Mouse (Mus musculus) right cerebral cortex, adult 18-20 months (tissue): ENCODE results near the gene Ovca2.

Experiments used
- DNase-seq: peaks from one replicate; pipeline ENCODE4 v3.0.0; 2022; ENCODE audit warnings: mixed read lengths

Gene Ovca2

DNA sequence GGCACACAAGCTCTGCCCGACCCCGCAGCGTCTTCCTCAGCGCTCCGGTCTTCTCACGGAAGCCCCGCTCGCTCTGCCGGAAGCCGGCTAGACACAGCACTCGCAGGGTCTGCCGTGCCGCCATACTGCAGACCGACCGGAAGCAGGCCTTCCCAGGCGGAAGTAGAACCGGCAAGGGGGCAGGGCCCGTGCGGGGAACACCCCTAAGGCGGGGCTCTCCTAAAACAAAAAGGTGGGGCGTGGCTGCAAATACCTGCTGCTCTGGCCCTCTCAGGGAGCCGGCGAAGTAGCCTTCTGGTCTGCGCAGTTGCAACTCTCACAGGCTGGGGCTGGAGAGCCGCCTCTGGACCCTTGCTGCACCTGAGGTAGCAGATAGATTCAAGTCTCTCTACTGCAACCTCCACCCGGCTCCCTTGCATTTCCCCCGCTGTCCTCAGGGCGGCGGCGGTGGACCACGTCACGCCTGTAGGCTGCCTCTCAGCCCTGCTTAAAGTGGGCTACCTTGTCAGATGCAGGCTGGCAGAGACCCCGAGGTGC lies at the start of gene Ovca2:
TSS of gene Ovca2 (minus strand) at position 164 of the 537 bp plus-strand sequence.
- DNase-seq: peak; percentile 91

DNA sequence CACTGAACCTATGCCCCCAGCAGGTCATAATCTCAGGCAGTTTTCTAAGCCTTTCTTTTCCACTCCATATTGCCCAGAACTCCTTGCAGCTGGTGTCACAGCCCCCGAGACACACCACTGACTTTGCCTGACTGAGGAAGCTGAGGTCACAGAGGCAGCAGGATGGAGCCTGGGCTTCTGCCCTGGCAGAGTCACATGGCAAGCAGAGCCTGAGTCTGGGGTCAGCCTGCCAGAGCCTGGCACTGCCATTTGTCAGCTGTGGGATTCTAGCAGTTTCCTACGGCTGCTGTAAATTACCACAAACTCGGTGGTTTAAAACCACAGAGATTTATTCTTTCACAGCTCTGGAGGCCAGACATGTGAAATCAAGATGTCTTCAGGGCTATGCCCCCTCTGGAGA lies 49.0 kb upstream of the Ovca2 start:
- no peak for DNase-seq

DNA sequence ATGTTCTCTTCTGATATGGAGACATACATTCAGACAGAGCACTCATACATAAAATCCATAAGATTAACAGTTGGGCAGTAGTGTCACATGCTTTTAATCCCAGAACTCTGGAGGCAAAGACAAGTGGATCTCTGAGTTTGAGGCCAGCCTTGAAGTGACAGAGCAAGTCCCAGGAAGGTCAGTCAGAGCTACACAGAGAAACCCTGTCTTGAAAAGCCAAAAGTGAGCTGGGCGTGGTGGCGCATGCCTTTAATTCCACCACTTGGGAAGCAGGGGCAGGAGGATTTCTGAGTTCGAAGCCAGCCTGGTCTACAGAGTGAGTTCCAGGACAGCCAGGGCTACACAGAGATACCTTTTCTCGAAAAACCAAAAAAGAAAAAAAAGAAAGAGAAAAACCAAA lies 46.2 kb upstream of the Ovca2 start:
- DNase-seq: no peak

DNA sequence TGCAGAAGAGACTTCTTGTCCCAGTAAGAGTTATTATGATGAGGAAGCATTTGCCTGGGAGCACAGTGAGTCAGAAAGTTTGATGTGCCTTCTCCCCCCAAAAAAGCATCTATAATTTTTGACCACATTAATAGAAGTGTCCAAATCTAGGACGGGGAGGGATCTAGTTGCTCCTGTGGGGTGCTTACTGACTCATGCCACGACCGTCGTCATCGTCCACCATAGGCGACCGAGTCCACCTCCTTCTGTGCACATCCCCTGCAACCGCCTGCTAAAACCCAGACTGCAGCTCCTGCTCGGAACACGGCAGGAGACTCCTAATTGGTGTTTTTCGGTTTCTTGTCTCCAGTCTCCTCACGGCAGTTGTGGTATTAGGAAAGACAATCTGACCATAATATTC lies 45.4 kb upstream of the Ovca2 start:
- DNase-seq: no peak

DNA sequence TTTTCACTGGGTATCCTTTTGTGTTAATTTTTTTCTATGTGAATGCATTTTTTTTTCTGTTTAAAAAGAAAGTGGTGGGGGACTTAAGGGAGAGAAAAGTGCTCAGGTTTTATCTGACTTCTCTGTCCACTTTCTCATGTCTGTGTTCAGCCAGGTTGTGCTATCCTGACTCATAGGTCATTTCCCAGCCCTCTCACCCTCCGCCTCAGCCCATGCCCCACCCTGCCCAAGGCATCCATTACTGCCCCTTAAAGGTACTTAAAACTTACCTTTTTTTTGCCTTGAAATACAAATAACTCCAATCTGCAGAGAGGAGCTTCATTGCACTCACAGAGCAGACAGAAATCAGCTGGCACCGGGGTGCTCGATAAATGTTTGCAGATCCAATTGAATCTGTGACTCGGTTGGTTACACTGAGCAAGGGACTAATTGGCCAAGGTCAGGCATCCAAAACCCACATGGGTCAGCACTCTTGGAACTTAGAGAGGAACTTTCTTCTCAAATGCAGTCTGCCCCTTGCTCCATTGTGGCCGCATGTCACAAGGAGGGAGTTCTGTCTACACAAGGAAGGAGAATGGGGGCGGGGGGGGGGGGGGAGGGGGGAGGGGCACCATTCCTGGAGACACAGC lies 42.0 kb upstream of the Ovca2 start:
- DNase-seq: no peak

DNA sequence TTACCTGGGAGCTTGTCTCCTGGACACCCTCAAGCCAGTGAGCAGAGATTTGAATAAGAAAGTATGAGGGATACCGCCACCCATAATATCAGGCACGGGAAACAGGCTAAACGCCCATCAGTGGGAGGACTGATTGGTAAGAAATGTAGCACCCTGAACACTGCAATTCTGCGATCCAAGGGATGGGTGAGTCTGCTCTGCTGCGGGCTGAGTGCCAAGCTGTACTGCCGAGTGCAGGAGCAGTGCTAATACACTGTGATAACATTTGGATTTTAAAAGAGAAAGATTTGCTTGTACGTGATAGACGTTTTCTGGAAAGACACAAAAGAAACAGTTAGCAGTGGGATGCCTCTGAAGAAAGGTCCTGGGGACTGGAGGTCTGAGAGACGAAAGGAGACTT lies 41.5 kb upstream of the Ovca2 start:
- peak; percentile 59 for DNase-seq

DNA sequence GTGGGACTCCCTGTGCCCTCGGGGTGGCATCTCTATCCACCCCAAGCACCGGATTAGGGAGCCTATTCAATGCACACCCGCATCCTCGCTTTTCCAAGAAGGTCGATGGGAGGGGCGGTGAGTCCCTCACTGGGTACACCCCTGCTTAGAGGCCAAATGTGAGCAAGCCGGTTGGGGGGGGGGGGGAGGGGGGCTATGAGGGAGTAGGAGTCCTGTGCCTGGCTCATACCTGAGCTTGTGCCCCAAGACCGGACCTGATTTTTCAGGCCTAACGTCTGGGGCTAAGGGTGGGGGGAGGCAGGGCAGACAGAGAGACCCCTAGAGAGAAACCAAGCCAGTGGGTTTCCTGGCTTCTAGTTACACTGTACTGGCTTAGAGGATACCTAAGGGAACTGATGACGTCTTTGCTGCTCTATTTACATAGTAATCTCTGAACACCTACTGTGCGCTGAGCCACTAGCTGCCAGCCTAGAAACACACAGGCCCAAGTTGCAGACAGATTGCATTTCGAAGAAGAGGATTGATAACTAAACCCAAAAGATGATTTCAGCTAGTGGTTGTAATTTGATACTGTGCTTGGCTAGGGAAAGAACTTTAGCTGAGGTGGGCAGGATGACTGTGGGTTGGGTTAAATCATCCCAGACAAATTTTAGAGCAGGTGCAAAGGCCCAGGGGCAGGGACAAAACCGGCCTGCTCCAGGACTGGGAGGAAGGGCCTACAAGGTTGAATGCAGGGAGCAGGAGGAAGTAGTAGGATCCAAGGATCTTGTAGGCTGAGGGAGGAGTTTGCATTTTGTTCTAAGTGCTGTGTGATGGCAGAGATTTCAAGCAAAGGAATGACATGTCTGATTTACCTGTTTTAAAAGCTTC lies 35.7 kb upstream of the Ovca2 start:
- DNase-seq: no peak

DNA sequence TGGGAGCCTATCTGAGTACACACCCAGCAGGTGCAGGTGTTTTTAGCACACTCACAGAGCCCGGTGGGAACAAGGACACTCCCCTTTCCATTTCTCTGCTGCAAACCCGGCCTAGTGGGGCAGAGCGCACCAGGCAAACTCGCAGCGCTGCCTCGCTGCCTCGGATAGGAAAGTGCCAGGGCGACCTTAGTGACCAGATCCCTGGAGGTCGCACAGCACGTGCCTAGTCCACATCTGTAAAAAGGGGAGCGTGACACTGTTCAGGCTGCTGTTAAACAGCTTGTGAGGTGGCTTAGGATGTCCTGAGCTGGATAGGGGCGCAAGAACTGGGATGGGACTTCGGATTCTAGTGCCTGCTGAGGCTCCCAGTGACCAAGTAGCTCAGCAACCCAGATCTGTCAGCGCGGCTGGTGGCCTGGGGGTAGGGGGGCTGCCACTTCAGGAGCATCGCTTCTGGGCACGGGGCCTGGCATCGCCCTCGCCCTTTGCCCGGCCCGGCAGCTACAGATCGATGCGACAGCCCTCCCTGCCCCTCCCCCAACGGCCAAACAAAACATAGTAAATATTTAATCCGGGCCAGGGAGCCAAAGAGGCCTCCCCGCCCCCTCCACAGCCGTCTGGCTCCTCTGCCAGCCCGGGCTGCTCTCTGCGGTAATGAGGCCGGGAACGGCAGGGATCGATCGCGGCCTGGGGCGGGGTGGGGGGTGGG lies 34.9 kb upstream of the Ovca2 start:
- no peak for DNase-seq

DNA sequence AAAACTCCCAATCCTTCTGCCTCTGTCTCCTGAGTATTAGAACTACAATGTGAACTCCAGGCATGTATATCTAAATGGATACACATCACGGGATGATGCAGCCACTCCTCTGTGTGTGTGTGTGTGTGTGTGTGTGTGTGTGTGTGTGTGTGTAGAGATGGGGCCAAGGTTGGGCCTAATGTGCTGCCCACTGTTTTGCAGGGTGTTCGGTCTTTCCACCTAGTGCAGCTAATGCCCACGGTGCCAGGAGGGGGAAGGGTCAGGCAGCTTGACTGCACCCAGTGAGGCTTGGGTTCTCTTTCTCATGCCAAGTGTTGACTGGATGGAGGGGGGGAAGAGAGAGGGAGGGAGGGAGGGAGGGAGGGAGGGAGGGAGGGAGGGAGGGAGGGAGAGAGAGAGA lies 34.2 kb upstream of the Ovca2 start:
- DNase-seq: no peak

DNA sequence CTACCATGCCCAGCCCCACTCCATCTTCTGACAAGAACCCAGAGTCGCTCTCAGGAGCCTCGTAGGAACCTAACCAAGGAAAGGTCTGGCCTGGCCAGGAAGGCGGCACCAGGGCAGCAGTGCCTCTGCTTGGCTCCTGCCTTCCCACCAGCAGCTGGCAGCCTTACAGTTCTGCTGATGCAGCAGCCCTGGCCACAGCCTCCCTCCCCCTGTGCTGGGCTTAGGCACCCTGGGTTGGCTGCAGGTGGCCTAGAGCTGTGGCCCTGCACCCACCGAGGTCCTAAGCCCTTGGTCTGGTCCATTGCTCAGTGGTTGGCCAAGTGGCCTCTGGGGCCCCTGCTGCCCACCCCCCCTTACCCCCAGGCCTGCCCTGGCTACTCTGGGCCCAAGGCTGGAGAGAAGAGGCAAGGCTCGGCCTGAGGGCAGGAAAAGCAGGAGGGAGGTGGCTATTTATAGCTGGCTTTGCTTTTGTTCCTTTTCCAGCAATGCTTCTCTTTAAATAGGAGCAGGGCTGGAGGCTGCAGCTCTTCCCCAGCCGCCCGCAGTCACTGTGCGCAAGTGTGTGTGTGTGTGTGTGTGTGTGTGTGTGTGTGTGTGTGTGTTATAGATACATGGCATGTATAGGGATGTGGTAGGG lies 33.5 kb upstream of the Ovca2 start:
- peak; percentile 44 for DNase-seq

DNA sequence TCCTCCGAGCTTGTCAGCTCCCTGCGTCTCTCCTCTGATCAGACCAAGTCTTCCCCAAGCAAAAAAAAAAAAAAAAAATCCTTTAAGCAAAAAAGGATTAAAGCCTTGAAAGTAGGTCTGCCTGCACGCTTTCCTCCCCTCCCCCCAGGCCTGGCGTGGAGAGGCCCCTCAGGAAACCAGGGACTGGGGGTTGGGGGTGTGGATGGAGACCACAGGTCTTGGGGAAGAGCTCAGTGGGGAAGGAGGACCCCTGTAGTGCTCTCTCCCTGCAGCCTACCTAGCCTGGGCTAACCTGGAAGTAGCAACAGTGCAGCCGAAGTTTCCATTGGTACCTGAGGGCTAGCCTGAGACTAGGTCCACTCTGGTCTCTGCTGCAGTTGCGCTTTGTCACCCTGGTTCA lies 32.1 kb upstream of the Ovca2 start:
- DNase-seq: no peak

DNA sequence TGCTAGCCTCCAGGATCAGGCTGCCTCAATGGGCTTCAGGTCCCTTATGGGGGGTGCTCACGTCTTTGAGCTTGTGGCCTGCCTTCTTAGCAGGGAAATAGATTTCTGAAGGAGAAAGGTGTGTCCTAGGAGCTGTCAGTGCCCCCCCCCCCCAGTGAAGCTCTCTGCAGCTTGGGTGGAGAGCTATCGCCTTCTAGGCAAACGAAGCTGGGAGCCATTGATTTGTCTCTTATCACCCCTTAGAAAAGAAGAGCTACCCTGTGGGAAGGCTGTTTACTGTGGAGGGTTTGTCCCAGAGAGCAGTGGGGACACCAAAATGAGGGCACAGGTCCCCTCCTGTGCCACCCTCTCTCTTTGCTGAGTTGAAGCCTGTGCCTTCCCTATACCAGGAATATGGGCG lies 31.5 kb upstream of the Ovca2 start:
- DNase-seq: no peak

DNA sequence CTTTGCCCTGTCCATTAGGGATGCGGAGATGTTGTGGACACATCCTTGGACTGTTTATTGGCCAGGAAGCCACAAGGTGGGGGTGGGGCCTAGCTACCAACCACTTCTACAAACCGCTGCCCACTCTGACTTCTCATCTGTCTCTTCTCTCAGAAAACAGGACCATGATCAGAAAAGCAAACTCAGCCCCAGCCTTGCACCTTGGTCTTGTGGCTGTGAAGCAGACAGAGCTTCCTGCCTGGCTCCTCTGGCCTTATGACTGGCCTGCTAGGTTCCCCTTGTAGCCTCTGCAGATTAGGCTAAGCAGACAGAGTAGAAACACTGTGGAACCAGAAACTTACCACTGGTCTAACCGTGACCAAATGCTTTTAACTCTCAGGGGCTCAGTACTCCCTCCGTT lies 30.7 kb upstream of the Ovca2 start:
- DNase-seq: no peak

DNA sequence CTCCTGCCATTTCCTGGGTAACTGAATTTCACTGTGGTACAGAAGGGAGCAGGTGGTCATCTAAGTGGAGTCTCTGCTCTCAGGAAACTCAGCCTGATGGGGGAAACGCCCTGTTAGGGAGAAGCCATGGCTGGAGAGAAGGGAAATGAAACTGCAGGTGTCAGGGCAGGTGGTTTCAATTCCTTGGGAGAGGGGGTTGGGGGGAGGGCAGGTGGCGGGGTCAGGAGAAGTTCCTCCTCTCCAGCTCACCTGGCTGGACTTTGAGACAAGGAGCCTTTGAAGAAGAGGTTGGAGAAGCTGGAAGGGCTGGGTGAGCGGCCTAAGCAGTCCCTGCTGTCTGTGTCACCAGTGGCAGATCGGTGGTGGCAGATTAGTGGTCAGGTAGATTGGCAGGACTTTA lies 27.7 kb upstream of the Ovca2 start:
- no peak for DNase-seq

DNA sequence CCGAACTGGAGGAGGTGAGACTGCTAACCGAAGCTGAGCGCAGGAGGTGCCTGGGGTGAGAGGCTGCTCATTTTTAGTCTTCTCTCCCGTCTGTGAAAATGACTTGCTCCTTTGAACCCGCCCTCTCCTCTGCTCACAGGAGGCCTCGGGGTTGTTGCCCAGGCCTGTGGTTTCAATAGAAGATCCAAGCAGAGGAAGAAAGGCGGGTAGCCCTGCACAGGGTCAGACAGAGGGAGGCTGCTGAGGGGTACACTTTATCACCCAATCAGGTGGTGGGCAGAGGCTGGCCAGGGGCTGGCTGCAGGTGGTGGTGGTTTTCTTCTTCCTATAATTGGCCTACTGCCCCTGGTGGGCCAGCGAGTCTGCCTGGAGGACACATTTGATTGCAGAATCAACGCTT lies 25.8 kb upstream of the Ovca2 start:
- DNase-seq: no peak

DNA sequence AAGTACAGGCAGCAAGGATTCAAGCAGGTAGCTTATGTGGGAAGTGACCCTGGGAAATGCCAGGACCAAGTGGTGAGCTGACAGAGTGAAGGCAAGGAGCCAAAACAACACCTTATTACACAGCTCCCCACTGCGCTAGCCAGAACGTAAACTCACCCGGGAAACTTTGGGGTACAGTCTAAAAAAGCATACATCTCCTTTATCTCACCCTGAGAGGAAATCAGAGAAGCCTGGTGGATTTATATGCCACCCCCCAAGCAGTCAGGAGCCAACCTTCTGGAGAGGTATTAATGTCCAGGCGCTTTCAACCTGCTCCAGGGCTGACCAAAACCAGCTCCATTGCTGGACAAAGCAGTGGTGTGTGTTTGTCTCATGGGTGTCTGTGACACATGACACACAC lies 25.3 kb upstream of the Ovca2 start:
- DNase-seq: no peak

DNA sequence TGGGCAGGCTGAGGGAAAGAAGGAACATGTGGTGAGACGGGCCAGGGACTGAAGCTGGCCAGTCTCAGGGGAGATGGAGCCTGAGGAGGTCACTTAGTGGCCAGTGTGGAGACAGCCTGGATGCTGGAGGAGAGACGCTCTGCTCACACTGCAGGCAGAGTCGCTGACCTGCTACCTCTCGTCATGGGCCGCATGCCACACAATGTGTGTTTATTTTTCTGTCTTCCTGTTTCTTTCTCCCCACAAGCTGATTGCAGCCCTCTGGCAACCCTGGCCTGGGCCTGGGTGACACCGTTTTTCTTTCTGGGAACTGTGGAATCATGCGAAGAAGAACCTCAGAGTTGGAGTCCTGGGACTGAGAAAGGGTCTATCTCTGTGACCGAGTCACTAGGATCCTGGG lies 23.1 kb upstream of the Ovca2 start:
- DNase-seq: no peak

DNA sequence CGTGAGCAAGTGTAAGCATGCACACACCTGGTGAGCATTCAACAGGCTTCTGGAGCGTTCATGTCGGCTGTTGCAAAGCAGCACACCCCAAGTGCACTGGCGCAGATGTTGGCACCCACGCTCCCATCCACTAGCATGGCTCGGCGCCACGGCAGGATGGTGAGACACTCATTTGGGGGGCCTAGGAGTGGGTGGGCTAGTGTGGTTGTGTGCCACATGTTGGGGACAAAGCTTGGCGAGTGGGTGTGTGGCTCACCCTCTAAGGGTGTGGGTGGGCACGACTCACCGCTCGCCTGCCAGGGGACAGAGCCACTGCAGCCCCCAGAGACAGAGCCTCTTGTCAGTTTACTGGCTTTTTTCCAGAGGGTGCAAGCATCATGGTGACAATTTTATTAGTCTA lies 22.3 kb upstream of the Ovca2 start:
- peak; percentile 89 for DNase-seq

DNA sequence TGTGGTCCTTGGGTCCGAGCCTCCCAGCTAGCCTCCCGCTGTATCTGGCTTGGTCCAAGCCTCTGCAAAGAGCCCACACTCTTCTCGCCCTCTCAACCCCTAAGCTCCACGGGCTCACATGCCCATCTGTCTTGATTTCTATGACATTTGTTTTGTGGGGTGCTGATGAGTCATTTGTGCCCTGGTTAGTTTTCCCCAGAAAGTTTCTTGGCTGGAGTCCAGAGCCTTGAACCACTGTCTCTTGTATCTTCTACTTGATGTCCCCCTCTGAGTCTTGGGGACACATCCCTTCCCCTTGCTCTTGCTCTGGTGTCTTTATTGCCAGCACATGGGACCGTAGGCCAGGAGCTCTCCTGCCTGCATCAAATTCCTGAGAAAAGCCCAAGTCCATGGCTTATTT lies 21.3 kb upstream of the Ovca2 start:
- no peak for DNase-seq

DNA sequence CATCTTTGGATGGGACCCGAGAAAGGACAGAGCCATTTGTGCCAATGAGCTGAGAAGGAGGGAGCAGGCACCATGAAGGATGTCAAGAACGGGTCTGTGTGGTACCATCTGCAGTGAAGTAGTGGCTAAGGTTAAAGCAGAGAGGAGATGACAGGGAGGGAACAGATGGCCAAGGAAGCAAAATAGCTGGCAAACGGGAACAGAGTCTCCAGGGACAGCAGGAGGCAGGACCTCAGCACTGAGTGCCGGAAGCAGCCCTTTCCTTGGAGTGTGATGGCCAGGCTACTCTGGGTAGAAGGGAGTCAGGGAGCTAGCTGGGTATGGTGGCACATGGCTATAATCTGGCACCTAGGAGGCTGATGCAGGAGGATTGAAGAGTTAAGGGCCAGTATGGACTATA lies 20.2 kb upstream of the Ovca2 start:
- no peak for DNase-seq

DNA sequence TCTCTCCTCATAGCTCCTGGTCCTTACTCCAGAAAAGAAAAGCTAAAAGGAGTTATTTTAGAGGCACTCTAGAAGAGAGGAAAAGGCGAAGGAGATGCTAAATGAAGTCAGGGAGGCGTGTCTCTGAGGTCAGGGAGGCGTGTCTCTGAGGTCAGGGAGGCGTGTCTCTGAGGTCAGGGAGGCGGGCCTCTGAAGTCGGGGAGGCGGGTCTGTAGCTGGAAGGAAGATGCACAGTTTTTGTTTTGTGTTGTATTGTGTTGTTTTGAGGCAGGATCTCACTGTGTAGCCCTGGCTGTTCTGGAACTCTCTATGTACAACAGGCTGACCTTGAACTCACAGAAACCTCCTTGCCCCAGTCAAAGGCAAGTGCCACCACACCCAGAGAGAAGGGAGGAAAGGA lies 19.3 kb upstream of the Ovca2 start:
- DNase-seq: no peak

DNA sequence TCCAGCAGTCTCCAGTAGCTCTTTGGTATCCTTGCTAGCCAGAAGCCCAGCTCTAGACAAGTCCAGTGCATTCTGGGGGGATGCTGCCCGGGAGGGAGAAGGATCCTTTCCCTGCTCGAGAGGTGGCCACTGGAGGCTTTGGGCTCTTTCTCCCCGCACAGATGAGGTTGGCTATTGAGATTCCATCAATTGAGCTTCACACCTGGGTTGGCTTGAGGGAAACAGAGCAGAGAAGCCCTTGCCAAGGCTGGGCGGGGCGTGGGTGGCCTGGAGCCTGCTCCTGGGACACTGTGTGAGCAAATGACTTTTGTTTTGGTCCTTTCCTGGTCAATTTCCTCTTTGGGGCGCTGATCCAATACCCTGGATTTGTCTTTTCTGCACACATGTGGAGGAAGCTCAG lies 17.5 kb upstream of the Ovca2 start:
- DNase-seq: no peak

DNA sequence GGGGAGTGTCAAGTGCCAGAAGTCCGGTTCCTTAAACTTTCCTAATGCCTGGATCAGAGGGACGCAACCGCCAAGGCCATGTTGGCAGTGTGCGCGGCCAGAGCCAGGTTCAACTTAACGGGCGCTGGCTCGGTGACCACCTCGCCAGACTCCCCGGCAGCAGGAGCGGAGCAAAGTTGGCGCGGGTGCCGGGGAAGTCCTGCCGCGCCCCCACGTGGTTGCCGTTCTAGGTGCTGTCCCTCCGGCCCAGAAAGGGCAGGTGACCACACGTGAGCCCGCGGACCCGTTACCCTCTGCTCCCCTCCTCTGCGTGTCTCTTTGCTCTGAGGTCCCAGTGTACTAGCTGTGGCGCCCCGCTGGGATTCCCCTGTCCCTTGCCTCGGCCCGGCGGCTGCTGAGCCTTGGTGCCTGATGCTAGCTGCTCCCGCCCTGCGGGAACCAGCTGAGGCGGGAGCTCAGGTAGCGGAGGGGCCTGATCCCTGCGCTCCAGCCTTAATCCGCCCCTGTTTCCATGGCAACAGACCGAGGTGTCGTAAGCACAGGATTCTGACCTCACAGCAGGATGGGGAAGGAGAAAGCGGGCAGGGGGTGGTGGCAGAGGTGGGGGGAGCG lies 16.3 kb upstream of the Ovca2 start:
- DNase-seq: peak; percentile 65
